Mouse (Mus musculus): ENCODE measurements at regions not wholly inside any gene's neighbourhood (a gene's known extent, or its start where the extent isn't known, plus 50 kb on each side); places are given as distances from the start of the nearest gene placed in this dataset.
"Not testable (repeated sequence)": the region's sequence is repeated elsewhere in the genome, so short reads cannot be mapped to it uniquely, and the experiment has no call there.

DNA sequence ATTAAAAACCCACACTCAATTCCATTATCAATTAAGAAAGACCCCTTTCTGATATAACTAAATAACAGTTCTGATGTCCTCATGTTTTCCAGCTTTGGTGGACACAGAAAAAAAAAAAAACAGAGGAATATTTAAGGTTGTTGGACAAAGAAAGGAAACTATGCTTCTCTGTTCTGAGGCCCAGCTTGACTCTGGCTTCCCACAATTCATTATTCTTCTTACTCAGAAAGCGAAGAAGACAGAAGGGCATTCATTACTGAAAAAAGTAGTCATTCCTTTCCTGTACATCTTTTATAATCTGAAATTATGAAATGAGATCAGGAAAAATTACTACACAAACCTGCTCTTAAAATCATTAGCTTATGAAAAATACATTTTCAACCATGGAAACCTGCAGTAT is 263.2 kb upstream of the 1700008P02Rik start:
- no peak for DNase-seq

DNA sequence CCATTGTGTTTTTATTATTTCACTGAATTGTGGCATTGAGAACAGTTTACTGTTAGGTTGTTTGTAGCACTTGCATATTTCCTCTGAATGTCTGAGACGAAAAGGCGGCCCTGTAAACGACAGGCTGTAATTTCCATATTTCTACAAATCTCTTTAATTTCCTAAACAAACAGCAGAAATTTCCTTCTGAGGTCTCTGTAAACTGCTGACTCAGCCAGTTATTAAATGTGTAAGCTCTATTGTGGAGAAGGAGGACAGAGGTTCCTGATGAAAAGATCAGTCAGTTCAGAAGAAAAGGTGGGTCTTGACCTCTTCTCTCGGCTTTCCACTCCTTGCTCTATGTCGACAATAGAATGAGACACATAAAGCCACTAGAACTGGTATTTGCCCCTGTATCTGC is 256.0 kb upstream of the 1700008P02Rik start:
- no peak for DNase-seq

DNA sequence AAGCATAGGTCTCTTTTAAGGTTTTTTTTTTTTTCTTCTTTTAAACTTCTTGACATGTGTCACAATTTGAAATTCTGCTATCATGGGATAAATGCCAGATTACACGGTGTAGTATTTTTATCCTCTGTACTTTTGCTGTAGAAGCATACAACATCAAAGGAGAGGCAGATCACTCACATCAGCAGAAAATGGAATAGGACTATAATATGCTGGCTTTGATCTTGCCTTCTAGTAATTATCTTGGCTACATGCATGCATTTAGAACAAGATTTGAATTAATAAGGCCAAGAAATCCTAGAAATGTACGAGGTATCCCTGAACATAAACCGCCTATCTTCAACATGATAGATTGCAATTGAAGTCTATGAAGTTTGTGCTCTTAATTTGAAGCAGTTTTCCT is 251.9 kb upstream of the 1700008P02Rik start:
- no peak for DNase-seq

DNA sequence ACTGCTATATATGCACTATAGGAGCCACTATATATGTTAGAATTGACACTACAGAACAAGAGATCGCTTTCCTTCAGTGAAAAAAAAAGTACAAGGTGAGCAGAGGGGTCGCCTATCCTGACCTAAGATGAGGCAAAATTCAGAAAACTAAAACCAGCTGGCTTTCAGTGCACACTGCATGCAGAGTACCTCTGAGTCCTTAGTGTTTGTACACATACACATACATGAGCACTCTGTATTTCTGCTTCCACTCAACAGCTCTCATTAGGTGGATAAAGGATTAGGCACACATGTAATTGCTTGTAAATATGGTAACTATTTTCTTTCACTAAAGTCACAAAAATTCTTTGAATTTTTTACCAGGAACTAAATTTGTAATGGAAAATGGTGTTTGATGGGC is 251.5 kb upstream of the 1700008P02Rik start:
- DNase-seq, result no peak

DNA sequence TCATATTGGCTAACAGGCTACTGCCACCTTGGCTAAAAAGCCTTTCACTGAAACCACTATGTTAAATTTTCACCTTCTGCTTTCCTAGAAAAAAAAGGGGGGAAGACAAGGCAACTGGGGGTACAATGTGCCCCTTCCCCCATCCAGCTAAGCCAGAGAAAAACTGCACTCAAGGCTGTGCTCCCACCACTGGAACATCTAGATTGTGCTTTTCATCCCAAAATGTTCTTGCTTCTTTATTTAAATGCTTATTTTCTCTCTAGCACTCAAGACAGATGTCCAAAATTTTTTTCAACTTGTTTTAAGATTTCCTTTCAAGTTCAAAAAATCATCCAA is 245.9 kb upstream of the 1700008P02Rik start:
- DNase-seq, result no peak

DNA sequence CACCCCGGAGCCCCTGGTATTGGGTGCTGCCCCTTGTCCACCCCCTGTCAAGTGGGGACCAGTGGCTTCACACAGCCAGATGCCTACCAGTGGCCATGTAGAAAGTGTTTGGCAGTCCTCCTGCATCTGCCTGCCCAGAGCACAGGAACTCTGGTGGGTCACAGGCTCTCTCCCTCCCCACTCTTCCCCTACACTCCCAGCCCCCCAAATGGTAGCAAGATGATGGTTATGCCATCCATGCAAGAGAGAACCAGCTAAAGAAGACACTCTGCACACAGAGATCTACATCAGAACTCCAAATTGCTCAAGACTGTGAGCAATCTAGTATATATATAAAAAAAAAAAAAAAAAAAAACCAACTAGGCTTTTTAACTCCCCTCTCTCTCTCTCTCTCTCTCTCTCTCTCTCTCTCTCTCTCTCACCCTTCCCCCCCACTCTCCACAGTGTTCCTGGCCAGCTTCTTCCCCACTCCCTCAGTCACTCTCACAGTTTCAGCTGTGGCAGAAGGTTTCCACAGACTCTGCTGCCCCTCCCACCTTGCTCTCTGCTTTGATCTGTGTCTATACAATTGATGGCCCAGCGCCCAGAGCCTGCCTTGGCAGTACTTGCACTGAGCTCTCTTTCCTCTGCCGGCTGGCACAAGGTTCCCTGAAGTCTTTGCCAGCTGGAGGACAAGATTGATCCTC is 245.4 kb upstream of the 1700008P02Rik start:
- peak; percentile 67 for DNase-seq

DNA sequence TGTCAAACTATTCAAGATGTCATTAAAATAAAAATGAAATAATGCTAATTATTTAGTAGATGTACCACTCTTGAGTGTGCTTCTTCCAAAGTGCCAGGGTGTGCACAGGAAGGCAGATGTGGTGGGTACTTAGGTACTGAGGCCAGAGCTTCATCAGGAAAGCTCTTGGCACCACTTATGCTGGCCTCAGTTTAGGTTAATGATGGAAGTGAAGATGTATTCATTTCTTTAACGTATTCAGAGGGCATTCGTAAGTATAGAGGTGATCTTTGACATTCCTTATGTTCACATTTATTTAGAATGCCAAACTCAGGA is 239.6 kb upstream of the 1700008P02Rik start:
- DNase-seq, result no peak

DNA sequence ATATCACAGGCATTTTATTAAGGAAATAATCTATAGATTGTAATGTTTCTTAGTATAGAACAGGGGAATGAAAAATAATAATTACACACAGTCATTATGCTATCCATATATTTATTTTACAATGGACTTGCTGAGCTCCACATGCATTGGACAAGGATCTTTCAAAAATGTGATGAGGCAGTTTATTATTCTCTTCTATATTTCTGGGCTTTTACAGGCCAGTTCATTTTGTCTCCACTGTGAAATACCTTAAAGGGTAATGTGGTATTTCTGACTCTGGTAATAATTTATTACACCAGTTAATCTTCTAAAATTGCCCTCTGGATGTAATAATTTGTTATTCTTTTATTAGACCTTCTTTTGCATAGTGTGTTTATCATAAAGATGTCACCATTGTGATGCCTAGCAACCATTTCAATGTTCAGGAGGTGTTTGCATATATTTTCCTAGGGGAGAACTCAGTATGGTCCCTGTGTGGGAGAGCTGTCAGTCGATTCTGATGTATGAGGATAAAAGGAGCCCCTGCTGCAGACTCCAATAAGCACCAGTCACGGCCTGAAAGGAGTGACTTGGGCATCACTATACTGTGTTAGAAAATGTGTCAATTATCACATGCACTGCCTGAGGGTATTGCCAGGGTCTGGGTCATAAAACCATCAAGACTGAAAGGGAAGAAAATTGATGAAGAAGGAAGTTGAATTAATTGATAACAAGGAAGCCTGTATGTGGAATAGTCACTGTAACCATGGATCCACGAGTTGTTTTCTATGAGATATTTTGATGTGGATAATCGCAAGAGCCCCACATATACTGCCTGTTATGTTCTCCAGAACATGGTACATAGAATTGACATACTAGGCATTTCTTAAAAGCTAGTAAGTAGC is 239.0 kb upstream of the 1700008P02Rik start:
- no peak for DNase-seq

DNA sequence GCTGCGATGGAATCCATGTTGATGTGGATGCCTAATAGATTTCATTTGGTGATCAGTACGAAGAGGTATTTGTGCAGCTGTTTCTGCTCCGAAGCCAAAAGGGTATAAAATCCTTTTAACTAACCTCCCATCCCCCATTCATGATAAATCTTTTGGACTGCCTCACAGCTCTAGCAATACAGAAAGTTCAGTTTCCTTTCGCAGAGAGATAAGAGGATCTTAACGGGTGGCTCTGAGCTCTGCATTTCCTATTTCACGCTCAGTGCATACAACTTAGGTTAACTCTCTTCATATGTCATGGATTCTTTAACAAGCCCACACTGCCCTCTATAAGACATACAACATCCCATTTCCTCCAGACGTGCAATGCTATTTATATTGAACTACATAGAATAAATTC is 199.1 kb upstream of the 1700008P02Rik start:
- no peak for DNase-seq

DNA sequence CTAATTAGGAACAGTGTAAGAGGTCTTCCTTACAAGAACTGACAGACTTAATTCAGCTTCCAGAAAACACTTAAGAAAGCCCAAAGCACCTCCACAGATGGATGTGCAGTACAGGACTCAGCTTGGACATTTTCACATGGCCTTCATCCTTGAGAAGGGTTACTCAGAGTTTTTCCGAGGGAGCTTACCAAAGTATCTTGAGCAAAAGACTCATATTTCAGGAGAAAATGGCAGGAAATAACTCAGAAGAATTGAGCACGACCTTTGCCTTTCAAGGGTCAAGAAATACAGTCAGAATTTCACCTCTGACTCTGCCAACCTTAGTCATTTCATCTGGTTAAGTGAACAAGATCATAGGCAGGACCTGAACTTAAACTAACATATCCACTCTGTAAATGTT is 192.1 kb upstream of the 1700008P02Rik start:
- DNase-seq, result no peak

DNA sequence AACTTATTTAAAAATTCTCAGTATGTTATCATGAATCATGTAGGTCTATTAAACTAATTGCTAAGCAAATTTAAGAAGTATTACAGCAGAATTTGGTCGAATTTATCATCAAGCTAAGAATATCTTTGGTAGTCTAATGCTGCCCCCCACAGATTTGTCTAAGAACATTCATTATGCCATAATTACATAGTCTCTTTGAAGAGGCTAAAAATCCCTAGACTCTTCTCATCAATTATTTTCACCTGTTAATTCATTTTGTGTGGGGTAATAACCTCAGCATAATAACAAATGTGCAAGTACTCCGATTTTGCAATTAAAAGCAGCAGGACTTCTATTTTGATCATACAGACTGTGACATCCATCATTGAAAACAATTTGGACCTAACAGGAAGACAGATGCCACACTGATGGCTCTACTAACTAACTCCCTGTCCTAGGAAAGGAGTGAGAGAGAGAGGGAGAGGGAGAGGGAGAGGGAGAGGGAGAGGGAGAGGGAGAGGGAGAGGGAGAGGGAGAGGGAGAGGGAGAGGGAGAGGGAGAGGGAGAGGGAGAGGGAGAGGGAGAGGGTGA is 189.2 kb upstream of the 1700008P02Rik start:
- DNase-seq, result no peak

DNA sequence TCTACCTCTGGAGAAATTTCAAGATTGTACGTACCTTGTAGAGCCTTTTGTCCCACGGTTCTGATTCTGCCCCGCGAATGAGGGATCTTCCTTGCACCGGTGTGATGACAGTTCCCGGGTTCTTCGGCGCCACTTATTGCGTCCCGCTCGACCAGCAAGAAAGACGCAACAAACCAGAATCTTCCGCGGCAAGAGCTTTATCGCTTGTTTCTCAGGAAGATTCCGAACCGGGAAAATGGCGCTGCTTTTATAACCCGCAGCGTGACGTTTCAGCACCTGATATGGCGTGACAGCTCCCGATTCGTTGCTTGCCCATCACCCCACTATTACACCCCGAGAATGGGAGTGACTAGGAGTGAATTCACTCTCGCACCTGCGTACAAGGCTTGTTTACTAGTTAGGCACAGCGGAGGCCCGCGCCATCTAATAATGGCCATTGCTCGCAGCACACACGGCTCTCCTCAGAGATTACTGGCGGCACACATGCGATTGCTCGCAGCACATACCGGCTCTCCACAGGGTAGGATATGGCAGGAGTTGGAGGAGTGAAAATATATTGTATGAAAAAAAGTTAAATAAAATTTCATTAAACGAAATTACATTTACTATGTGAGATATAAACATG is 180.0 kb upstream of the 1700008P02Rik start:
- DNase-seq, result not testable (repeated sequence)

DNA sequence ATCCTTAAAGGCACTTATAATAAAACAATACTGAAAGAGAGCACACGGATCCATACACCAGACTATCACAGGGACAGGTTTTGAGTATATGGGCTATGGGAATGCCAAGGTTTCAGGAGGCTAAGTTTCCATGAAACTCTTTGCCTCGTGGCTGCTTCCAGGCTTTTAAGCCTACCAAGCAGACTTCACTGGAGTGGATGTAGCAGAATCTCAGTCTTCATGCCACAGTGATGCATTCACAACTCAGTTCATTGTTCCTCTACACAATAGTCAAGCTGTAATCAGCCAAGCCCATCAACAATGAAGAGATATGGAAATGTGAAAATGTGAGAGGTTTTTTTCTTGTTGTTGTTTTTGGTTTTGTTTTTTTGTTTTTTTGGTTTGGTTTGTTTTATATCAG is 148.3 kb upstream of the 1700008P02Rik start:
- DNase-seq, result no peak

DNA sequence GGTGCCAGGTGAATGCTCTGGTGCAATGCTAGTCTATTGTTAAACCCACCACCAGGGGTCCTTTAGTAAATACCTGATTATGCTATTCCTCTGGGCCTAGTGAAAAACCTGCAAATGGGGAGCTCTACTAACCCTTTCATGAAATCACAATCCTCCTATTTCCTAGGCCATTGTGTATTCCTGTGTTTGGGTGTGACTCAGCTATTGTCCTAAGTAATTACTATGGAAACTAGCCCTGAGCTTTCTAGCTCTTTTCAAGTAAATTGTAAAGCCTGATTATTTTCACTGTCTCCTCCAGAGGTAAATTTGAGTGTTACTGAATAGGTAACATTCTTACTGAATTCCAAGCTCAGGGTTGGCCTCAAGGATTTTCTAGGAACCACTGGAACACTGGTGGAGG is 147.8 kb upstream of the 1700008P02Rik start:
- DNase-seq, result not testable (repeated sequence)

DNA sequence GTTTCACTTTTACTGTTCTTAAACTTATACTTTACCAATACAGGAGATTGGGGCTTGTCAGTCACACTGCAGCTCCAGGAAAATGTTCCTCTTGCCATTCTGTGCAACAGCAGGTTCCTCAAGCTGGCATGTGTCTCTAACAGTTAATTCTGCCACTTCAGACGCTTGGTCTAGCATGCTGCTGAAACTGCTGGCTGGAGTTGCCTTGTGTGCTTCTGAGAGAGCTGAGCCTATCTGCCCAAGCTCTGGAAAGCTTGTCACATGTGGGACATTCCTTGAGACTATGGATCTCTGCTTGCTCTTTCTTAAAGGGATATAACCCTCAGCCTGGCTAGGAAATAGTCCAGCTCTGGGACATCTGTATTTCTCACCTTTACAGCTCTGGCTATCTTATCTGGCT is 138.9 kb upstream of the 1700008P02Rik start:
- DNase-seq, result peak; percentile 26

DNA sequence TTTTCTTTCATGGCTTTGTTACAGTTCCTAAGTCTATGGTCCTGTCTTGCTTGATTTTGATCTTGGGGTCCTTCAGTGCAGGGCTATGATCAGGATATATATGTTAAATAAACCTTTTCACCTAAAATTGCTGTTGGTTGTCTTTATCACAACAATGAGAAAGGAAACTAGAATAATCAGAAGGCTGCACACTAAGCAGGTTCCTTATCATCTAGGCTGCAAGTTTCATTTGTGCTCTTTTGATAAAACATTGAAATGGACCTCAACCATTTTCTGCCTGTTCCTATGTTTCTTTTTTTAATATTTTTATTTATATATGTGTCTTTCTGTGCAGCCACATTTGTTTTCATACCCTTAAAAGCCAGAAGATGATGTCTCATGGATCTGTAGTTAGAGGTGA is 137.3 kb upstream of the 1700008P02Rik start:
- no peak for DNase-seq

DNA sequence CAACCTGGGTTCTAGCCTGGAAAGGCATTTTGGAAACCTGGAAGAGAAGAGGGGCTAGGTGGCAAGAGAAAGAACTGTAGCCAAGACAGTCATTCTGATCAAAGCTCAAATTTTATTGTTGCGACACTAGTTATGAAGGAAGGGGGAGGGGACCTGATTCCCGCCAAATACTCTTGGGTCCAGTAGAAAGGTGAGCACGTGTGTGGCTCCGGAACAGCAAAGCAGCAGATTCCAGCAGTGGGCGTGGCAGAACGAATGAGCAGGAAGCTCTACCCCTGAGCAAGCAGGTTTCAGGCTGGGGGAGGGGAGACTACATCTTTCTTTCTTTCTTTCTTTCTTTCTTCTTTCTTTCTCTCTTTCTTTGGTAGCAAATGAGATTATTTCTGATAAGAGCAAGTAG is 130.5 kb upstream of the 1700008P02Rik start:
- DNase-seq, result not testable (repeated sequence)

DNA sequence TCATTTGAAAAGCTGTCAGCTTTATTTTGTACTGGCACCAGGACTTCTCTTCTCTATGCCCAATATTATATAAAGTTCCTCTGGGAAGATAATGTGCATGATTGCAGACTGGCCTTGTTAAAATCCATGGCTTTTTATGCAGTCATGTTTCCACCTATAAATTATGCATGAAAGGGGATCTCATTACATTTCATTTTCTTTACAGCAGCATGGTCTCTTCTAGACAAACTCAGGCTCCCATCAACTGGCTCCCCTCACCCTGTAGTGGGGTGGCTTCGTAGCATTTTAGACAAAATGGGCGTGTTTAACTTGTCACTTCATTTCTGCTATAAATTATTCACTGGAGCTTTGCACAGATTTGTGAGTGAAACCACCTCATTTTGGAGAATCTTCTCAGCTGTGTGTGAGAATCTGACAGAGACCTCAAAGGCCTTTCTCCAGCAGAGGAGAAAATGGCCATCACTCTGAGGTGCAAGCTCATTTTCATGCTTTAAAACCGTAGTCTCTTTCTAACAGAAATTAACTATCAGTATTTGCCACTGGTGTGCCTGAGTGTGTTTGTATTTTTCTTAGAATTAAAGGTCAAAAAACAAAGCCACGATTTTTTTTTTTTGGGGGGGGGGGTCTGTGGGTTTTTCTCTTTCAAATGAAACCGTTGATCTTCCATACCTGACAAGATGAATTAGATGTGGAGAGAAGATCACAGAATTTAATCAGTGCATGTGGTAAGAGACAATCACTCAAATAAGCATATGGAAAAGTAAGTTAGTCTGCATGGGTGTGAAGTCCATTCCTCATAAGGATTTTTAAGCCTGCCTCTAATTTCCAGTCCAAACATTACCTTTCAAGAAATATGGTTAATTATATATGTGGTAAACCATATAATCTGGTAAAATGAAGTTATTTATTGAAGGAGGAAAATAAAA is 111.4 kb upstream of the 1700008P02Rik start:
- no peak for DNase-seq

DNA sequence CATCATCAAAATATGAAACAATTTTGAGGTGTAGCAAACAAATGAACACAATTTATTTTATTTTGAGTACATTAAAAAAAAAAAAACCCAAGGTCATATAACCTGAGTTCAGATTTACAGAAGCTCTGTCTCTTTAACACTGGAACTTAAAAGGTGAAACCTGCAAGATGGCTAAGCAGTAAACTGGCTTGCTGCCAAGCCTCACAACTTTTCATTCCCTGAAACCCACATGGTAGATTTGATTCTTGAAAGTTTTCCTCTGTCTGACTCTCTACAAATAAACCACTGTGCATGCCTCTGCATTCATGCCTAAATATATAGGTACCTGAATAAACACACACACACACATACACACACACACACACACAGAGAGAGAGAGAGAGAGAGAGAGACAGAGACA is 109.8 kb upstream of the 1700008P02Rik start:
- no peak for DNase-seq

DNA sequence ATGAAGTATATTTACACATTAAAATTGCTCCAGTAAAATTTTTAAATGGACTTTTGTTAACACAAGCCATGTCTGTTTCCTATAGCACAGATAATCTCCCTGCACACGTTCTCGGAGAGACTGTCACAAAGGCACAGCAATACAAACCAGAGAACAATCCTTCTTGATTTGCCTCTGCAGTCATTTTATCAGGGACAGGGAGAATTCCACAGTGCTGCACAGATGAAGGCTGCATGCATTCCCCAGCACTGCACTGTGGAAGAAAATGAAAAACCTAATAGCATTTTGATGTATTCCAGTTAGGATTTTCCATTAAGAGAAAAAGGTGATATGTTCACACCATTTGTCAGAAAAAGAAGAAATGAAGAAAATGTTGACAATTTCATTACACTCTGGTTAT is 63.4 kb upstream of the 1700008P02Rik start:
- DNase-seq, result no peak

DNA sequence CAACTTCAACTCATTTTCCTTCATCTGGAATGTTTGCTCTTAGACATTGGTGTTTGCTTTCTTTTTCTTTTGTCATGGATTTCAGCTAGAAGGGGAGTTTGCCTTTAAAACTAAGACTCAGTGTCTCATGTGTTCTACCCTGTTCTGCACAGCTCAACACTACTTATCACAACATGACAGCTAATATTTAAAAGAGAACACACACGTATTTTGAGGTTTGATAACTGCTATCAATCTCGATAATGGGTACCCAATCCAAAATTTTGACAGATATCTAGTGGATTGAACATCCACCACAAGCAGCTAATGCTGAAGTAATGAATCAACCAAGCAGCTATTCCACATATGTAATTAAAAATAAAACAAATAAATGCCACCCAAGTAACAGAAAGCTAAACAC is 61.2 kb upstream of the 1700008P02Rik start:
- no peak for DNase-seq

DNA sequence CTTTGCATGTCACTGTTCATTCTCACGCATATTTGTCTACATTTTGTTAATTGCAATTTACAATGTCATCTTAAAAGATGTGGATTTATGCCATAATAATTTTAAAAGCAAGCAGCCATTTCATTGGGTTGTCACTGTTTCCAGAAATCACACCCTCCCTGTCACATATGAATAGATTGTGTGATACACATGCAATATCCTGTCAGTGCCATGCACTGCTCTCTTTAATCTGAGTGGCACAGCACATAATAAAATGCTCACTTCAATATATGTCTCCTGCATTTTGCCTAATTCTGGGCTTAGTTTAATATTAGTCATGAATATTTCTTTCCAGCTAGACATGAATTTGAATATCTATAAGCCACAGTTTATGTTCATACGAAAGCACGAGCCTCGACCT is 56.1 kb upstream of the 1700008P02Rik start:
- no peak for DNase-seq

DNA sequence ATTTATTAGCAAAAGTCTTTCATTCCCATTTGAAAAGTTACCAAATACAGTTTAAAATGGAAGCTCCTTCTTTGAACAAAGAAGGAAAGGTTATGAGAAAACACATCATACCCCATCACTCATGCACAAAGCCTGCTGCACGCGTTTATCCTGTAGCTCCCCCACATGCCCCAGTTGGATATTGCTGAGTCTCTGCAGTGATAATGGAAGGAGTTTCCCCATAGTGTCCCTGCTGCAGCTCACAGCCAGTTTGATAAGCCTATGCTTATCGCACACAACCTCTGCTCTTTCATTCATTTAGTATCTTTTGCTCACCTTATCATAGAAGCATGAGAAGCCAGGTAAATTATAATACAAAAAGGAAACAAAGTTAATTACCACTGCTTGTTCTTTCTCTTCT is 55.1 kb upstream of the 1700008P02Rik start:
- DNase-seq, result no peak
